Mouse (Mus musculus) R1 (cell line): ENCODE results near the gene Cxcl17.

Experiments used
- DNase-seq: peaks from one replicate; pipeline ENCODE4 v3.0.0-alpha.2; 2018; ENCODE audit warnings: low read depth, low spot score

Gene Cxcl17

DNA sequence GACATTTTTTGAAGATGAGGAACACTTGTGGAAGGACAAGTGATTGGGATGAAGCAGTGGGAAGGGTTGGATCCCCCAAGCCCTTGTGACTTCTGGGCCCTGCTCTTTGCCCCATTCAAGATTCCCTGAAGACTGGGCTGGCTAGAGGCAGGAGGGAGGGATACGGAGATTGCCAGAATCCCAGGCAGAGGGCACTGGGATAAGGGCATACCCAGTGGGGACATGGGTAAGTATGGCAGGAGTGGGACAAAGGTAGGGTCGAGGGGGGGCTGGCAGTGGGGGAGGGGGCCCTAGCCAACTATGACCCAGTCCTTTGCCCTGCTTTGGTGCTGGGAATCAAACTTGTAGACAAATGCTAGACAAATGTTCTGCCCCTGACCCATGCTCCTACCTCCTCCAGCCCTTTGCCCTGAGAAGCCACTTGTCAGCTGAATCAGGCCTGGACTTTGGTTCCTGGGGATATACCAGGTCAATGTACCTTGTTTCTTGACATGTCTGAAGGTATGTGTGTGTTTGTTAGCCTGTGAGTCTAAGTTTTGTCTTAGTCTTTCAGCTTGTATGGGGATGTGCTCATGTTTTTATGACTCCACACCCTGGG, 20.7 kb downstream of the Cxcl17 start:
- no peak for DNase-seq

DNA sequence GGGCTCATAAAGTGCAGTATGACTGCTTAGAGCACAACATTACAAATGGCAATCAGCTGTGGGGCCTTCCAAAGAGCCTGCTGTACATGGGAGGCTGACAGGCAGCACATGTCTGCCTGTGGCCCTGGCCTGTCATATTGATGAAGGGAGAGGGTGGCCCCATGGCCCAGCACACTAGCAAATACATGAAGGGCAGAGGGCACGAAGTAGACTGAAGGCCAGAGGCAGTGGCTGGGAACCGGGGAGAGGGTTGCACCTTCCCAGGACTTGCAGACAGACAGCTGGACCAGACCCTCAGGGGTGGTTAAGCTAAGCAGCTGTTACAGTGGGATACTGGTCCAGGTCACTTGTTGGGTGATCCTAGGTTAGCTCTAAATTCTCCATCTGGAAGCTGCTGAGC, 21.7 kb downstream of the Cxcl17 start:
- no peak for DNase-seq

GRCm38 (mm10) chr7:25390054-25390770, 22.5 kb downstream of the Cxcl17 start:
- DNase-seq = no peak

DNA sequence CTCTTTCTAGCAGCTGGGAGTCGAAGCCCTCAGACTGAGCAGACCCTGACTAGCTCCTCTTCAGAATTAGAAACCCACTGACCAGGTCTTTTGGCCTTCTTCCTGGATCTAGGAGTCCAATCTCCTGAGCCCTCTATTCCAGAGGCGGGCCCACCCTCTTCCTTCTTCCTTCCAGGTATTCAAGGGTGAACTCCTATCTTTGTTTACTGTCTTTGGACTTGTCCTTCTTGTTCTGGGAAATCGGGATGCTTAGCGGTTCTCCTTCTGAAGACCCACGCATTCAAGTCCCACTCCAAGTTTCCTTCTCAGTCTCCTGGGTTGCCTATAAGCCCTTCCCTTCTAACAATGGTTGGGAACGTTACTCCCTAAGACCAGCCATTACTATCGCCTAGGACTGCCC, 23.8 kb downstream of the Cxcl17 start:
- DNase-seq = no peak

DNA sequence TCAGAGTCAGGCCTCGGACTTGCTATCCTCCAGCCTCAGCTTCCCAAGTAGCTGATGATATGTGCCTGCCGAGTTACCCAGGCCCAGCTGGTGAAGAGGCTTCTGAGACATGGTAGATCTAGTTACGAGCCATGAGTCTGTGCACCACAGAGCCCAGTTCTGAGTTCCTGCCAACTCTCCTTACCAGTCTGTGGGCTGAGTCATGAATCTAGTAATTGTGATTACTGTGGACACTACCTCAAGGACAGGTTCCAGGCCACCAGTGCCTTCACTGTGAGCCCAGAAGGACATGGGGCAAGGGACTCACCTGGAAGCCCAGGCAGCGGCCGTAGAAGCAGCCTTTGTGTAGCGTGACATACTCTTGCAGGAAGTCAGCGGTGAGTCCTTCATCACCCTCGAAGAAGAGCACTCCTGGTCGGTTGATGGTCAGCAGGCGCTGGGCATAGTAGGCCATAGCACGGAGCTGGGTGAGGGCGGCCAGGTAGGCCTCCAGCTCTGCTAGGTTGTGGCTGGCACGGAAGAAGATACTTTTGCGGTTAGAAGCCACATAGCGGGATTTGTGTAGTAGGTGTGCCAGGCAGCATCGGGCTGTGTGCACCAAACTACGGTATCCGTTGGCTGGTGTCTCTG, 24.8 kb downstream of the Cxcl17 start:
- no peak for DNase-seq

DNA sequence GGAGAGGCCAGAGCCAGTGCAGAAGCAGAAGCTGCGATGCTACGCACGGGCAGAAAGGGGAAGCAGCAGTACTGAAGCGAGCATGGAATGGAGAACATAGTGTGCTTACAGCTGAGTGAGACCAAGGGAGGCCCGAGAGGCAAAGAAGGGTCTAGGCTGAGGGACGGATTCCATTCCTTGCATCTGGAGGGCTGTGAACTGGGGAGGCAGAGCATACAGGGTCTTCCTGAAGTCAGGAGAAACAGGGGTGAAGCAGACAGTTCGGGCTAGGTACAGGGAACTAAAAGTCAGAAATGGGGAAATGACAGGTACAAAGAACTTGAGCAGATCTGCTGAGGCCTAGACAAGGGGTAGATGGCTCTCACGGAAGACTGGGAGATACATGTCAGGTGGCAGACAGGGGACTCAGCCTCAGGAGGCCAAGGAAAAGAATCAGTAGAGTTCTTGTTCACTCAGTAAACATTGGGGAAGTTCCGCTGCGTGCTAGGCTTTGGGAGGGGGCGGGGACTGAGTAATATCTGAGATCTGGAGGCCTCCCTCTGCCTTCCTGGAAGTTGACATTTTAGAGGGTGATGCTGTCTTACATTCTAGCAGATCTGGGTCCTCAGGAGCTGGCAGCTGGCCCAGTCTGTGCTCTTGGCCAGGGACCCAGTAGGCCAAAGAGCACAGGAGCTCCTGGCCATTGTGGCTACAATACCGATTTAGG, 26.7 kb downstream of the Cxcl17 start:
- no peak for DNase-seq

GRCm38 (mm10) chr7:25385259-25385658, 27.4 kb downstream of the Cxcl17 start:
- no peak for DNase-seq

GRCm38 (mm10) chr7:25384818-25385217, 27.9 kb downstream of the Cxcl17 start:
- DNase-seq = no peak

- DNase-seq = no peak
Measured at GRCm38 (mm10) chr7:25384318-25384717, 28.4 kb downstream of the Cxcl17 start.

DNA sequence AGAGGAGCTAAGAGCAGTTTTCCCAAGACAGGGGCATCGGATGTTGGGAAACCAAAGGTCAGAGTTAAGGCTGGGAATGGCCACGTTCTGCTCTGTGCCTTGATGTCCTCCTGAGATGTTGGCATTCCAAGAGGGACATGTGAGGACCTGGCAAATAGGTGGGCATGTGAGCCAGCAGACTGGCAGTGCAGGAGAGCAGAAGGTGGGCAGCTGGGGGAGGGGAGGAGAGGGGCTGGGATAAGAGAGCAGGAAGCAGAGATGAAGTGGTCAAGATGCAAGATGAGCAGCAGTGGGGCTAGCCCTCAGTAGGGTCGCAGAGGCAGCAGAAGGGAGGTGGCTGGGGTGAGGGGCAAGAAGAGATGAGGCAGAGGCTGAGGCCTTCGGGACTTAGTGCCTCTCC, 28.8 kb downstream of the Cxcl17 start:
- DNase-seq = no peak

- no peak for DNase-seq
Measured at GRCm38 (mm10) chr7:25383385-25383784, 29.3 kb downstream of the Cxcl17 start.

DNA sequence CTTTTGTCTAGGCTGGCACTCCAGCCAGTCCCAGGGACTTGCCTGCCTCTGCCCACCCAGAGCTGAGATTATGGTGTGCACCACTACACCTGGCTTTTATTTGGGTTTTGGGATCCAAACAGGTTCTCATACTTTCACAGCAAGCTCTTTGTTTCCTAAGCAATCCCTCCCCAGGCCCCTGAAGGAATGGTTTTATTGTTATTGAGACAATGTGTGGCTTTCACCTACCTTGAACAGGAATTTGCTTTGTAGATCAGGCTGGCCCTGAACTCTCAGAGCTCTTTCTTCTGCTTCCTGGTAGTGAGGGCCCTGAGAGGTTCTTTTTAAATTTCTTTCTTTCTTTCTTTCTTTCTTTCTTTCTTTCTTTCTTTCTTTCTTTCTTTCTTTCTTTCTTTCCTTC, 30.1 kb downstream of the Cxcl17 start:
- DNase-seq = peak; percentile 71

DNA sequence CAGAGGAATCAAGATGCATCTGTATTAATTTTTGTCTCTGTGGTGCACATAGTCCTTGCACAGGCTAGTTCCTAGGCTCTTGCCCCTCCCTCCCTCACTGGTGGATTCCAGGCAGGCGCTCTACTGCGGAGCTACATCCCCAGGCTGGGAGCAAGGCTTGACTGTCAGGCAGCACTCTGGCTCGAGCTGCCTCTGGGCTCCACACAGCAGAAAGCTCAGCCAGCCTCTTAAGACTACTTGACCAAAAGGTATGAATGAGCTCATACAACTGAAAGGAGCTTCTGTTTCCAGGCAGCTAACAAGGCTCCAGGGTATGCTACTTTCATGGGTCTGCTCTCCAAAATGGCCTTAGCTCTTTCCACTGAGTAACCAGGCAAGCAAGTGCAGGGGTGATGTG, 31.4 kb downstream of the Cxcl17 start:
- DNase-seq = no peak

DNA sequence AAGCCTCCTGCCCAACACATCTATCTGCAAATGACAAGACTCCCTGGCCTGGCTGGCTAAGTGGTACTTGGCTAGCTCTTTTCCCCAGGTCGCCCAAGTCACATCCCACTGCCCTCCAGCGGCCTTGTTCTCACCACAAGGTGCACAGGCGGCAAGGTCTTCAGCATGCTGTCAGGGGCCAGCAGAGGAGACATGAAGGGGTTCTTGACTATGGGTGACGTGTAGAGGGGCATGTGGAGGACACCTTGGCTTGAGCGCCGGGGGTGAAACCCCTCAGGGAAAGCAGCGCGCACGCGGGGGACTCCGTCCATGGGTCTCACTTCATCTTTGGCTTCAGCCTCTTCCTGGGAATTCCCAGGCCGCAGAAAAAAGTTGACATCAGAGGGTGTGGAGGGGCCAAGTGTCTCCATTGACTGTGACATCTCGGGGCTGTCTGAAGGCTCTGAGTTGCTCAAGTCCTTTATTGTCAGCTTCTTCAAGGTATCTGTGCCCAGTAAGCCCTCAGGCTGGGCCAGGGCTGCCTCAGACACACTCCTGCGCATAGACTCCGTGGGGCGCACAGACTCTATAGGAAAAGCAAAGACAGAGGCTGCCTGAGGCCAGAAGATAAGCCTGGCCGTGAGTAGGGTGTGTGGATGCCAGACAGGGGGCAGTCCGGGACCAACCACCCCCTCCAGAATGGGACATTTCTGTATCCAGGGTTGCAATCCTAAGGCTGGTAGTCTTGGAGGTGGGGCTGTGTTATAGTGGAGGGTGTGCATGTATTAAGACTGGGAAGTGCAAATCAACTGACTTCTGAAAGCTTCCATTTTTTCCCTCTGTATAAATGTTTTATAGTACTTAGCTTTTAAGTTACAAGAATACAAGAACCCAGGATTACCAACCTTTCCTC, 32.0 kb downstream of the Cxcl17 start:
- DNase-seq = no peak

GRCm38 (mm10) chr7:25379551-25380351, 32.9 kb downstream of the Cxcl17 start:
- DNase-seq = peak; percentile 82

GRCm38 (mm10) chr7:25378181-25379100, 34.2 kb downstream of the Cxcl17 start:
- no peak for DNase-seq

DNA sequence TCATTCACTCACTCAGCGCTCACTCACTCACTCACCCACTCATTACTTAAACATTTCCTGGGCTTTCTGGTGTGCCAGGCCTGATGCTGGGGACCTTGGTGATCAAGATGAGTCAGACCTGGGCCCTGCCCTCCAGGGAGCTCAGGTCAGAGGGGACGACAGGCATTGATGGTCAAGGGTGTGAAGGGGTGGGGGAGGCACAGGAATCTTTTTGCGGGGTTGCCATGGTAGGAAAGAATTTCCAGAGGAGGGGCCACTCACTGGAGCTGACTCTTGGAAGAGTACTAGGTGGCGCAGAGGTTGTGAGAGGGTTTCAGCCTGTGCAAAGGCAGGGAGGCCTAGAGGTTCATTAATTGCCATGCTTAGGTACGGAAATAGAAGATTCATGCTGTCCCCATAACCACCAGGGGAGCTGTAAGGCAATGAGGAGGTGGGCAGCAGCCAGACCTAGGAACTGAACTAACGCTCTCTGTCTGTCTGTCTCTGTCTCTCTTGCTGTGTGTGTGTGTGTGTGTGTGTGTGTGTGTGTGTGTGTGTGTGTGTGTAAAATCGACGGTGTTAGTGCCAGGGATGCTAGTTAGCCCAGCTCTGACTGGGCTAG, 35.5 kb downstream of the Cxcl17 start:
- DNase-seq = peak; percentile 86

GRCm38 (mm10) chr7:25376556-25376955, 36.1 kb downstream of the Cxcl17 start:
- peak; percentile 97 for DNase-seq

GRCm38 (mm10) chr7:25372441-25372840, 40.2 kb downstream of the Cxcl17 start:
- DNase-seq = no peak
